Mouse (Mus musculus) neural tube, embryonic 14.5 days (tissue): Measurements from ENCODE around the gene Cenpv. TPM values are rescaled to one million over a fixed set of nuclear protein-coding genes. Genes with fewer than 3 reads are reported as not detected.

ENCODE experiments used
- ATAC-seq: fragments of 200-750 bp; cut with Nextera tagmentation; 2 replicates; pipeline ENCODE4 v1.8.0; 2017; ENCODE audit warnings: low read depth, mild to moderate bottlenecking, moderate TSS enrichment, moderate library complexity
- H3K27ac ChIP-seq: fragments of 300-500 bp; sonication (generic); 2 replicates; pipeline ENCODE4 v1.5.1; 2014; ENCODE audit warnings: low read depth, mild to moderate bottlenecking, control low read depth, low read length, moderate library complexity, mixed read lengths
- H3K27me3 ChIP-seq: fragments of 300-500 bp; sonication (generic); 2 replicates; pipeline ENCODE4 v1.6.1; 2014; ENCODE audit warnings: low read length; ENCODE audit not compliant: control insufficient read depth, insufficient read depth
- H3K36me3 ChIP-seq: fragments of 300-500 bp; sonication (generic); 2 replicates; pipeline ENCODE4 v1.6.1; 2014; ENCODE audit warnings: low read length, mixed read lengths; ENCODE audit not compliant: control insufficient read depth, insufficient read depth
- H3K4me1 ChIP-seq: fragments of 300-500 bp; sonication (generic); 2 replicates; pipeline ENCODE4 v1.6.1; 2014; ENCODE audit warnings: low read length; ENCODE audit not compliant: control insufficient read depth, insufficient read depth
- H3K4me2 ChIP-seq: fragments of 300-500 bp; sonication (generic); 2 replicates; pipeline ENCODE4 v1.6.1; 2014; ENCODE audit warnings: mild to moderate bottlenecking, low read depth, low read length, control low read depth
- H3K4me3 ChIP-seq: fragments of 300-500 bp; sonication (generic); 2 replicates; pipeline ENCODE4 v1.5.1; 2014; ENCODE audit warnings: low read depth, low read length, control low read depth, mixed read lengths
- H3K9ac ChIP-seq: fragments of 300-500 bp; sonication (generic); replicated peaks from 2 replicates; pipeline ENCODE4 v1.6.1; 2014; ENCODE audit warnings: low read depth, mild to moderate bottlenecking, control low read depth, low read length, mixed read lengths
- H3K9me3 ChIP-seq: fragments of 300-500 bp; sonication (generic); 2 replicates; pipeline ENCODE4 v1.6.1; 2016; ENCODE audit warnings: low read length; ENCODE audit not compliant: control insufficient read depth
- WGBS: fragments of 180-500 bp; shearing (Covaris S2); extraction: QIAGEN DNeasy Blood & Tissue Kit; methylation state at CpG from one replicate; pipeline ENCODE4 v1.1.7; 2014; 5-methylcytosine and 5-hydroxymethylcytosine counted together
- polyA plus RNA-seq: library from polyadenylated mRNA; unstranded; fragments of >200 nt; fragmentation: Nextera tagmentation; extraction: Ambion mirVana; gene quantifications from 2 replicates; pipeline ENCODE4 v1.2.1, GENCODE M21; 2014

Gene Cenpv
- polyA plus RNA-seq, 1 experiment from 2014 or later = 73.1 TPM

DNA sequence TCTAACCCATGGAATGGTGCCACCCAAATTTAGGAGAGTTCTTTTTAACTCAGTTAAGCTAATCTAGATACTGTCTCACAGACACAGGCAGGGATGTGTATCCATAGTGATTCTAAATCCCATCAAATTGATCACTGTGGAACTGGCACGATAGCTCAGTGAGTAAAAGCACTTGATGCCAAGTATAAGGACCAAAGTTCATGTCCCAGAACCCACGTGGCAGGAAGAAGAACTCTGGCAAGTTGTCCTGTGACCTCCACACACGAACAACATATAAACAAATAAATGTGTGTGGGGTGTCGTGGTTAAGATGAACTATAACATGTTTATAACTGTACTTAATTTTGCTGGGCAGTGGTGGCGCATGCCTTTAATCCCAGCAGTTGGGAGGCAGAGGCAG, 59.5 kb downstream of the Cenpv start:
- Histone ChIP-seq H3K27me3 (no peaks in the 10 kb centered on the region), H3K9me3 (no peaks in the 10 kb centered on the region), H3K4me3 (no peak overlapping the region), H3K4me2 (no peak overlapping the region), H3K36me3 (no peaks in the 10 kb centered on the region), H3K9ac (no peak overlapping the region), H3K27ac (peak overlapping the region; percentile 58; the same call in 1 of the 2 replicates), H3K4me1 (0 out of 2 replicates have a peak, but pooled peaks cover 4% of the 10 kb centered on the region)
- 91% methylated on average over 5 of the region's 5 CpGs for WGBS
- no peak for ATAC-seq

DNA sequence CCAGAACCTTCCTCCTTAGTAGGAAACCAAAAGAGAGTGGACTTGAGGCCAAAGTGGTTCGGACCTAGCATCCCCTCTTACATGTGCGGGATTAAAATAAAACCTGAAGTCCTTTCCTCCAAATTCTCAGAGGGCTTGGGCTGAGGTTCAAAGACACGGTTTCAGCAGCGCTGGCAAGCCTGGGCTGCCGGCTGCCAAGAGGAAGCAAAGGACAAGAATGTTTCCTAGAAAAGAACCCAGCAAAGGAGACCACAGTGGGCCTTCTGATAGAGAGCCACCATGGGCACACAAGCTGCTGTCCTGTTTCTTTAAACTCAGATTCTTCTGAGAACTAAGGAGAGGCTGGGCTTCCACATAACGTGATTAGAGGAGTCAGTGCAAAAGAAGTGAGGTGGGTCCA, 60.1 kb downstream of the Cenpv start:
- H3K36me3 ChIP-seq = no peaks in the 10 kb centered on the region
- no peak overlapping the region for H3K4me2 ChIP-seq
- ATAC-seq = no peak
- no peak overlapping the region for H3K4me3 ChIP-seq
- H3K9ac ChIP-seq = no peak overlapping the region
- 79% methylated on average over 6 of the region's 6 CpGs for WGBS
- no peaks in the 10 kb centered on the region for H3K9me3 ChIP-seq
- H3K27ac ChIP-seq = peak overlapping the region; percentile 58
- 0 out of 2 replicates have a peak, but pooled peaks cover 4% of the 10 kb centered on the region for H3K4me1 ChIP-seq
- H3K27me3 ChIP-seq = no peaks in the 10 kb centered on the region

DNA sequence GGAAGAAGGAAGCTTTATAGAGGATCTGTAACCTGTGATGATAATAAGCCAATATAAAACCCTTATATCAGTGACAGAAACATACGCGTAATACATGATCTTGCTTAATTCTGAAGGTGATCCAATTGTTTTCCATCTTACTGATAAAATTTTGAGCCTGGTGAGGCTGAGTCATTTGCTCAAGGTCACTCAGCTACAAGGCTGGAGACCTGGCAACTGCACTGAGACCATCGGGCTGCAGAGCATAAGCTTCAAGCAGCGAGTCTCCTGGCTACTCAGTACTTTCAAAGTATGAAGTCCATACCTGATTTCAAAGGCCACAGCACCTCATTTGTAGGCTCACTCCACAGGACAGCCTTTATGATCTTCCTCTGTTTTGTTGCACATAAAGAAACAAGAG, 62.9 kb downstream of the Cenpv start:
- no peaks in the 10 kb centered on the region for H3K27me3 ChIP-seq
- no peaks in the 10 kb centered on the region for H3K36me3 ChIP-seq
- H3K9me3 ChIP-seq = no peaks in the 10 kb centered on the region
- 0 out of 2 replicates have a peak, but pooled peaks cover 4% of the 10 kb centered on the region for H3K4me1 ChIP-seq
- no peak overlapping the region for H3K4me2 ChIP-seq
- 93% methylated on average over 4 of the region's 4 CpGs for WGBS
- no peak overlapping the region for H3K4me3 ChIP-seq
- no peak overlapping the region for H3K27ac ChIP-seq
- ATAC-seq = no peak
- no peak overlapping the region for H3K9ac ChIP-seq

Other genes starting within 250 kb of the Cenpv start
- gene Pigl, start 80.8 kb downstream of the Cenpv start, polyA plus RNA-seq = 10.1 and 10.4 TPM in 2 replicates
- gene Ncor1, start 80.7 kb downstream of the Cenpv start, polyA plus RNA-seq = 203 and 219 TPM in 2 replicates
- 4,516 and 4,600 TPM in 2 replicates for gene Ubb, start 11.9 kb upstream of the Cenpv start, polyA plus RNA-seq
- 25.1 and 25.8 TPM in 2 replicates for gene Trpv2, start 35.2 kb upstream of the Cenpv start, polyA plus RNA-seq
- gene Lrrc75a, start 109.3 kb upstream of the Cenpv start, polyA plus RNA-seq = 10.1 and 10.5 TPM in 2 replicates
- gene Mmgt2, start 109.4 kb upstream of the Cenpv start, polyA plus RNA-seq = 25.9 and 27.4 TPM in 2 replicates
- gene Zfp287, start 192.6 kb upstream of the Cenpv start, polyA plus RNA-seq = 24.7 and 25.3 TPM in 2 replicates
- gene Gm10428, start 213.8 kb upstream of the Cenpv start, polyA plus RNA-seq = not detected in 2 replicates